Mouse (Mus musculus) brown adipose tissue, adult 24 weeks (tissue): ENCODE results near the gene 2410141K09Rik. TPM values are rescaled to one million over a fixed set of nuclear protein-coding genes. Genes with fewer than 3 reads are reported as not detected.
"Not testable (repeated sequence)": the region's sequence is repeated elsewhere in the genome, so short reads cannot be mapped to it uniquely, and the experiment has no call there.

Experiments
- H3K27ac ChIP-seq: fragments of 200-500 bp; replicated peaks from 2 replicates; pipeline ENCODE4 v1.5.1; 2012; ENCODE audit warnings: low read depth, mild to moderate bottlenecking, low read length
- H3K4me1 ChIP-seq: fragments of 200-500 bp; 2 replicates; pipeline ENCODE4 v1.6.1; 2012; ENCODE audit warnings: low read length, mixed read lengths; ENCODE audit not compliant: control insufficient read depth, insufficient read depth, insufficient read length
- H3K4me3 ChIP-seq: fragments of 200-500 bp; 2 replicates; pipeline ENCODE4 v1.5.1; 2012; ENCODE audit warnings: low read depth, mild to moderate bottlenecking, low read length, moderate library complexity; ENCODE audit not compliant: insufficient read depth
- polyA plus RNA-seq: library from polyadenylated mRNA; stranded (reverse); fragments of >200 nt; gene quantifications from 2 replicates; pipeline ENCODE4 v1.2.4, GENCODE M21; 2012; ENCODE audit not compliant: missing spikeins, insufficient read depth, insufficient read length

Gene 2410141K09Rik
- polyA plus RNA-seq, result not detected in 2 replicates

GRCm38 (mm10) chr13:66441018-66441417, at the start of gene 2410141K09Rik:
2410141K09Rik (minus strand) TSS chr13:66441118.
- H3K27ac ChIP-seq, H3K4me3 ChIP-seq, H3K4me1 ChIP-seq: not testable (repeated sequence)

- not testable (repeated sequence) for H3K4me3 ChIP-seq, H3K4me1 ChIP-seq
Measured at GRCm38 (mm10) chr13:66426858-66427257, 14.1 kb downstream of the 2410141K09Rik start.

GRCm38 (mm10) chr13:66414962-66415361, 26.0 kb downstream of the 2410141K09Rik start:
- H3K4me1 ChIP-seq, H3K4me3 ChIP-seq, H3K27ac ChIP-seq: not testable (repeated sequence)

More at GRCm38 (mm10) chr13:66426858-66427257, 14.1 kb downstream of the 2410141K09Rik start:
- H3K27ac ChIP-seq, result not testable (repeated sequence)

Other genes starting within 250 kb of the 2410141K09Rik start
- not detected in 2 replicates for gene Gm10772, start 213.5 kb downstream of the 2410141K09Rik start, polyA plus RNA-seq